Mouse (Mus musculus) heart, embryonic 16.5 days (tissue): Measurements from ENCODE around the gene Wipi1. TPM values are rescaled to one million over a fixed set of nuclear protein-coding genes. Genes with fewer than 3 reads are reported as not detected.

Experiments
- ATAC-seq: fragments of 200-750 bp; cut with Nextera tagmentation; replicated peaks from 2 replicates; pipeline ENCODE4 v1.8.0; 2017; ENCODE audit warnings: moderate number of reproducible peaks; ENCODE audit not compliant: insufficient read depth, low FRiP score; ENCODE audit errors: extremely low read depth
- H3K27ac ChIP-seq: fragments of 300-500 bp; sonication (generic); 2 replicates; pipeline ENCODE4 v1.5.1; 2014; ENCODE audit warnings: mild to moderate bottlenecking, low read length, control low read depth, moderate library complexity
- H3K27me3 ChIP-seq: fragments of 300-500 bp; sonication (generic); 2 replicates; pipeline ENCODE4 v1.6.1; 2014; ENCODE audit warnings: low read length, mixed read lengths; ENCODE audit not compliant: control insufficient read depth, insufficient read depth
- H3K36me3 ChIP-seq: fragments of 300-500 bp; sonication (generic); 2 replicates; pipeline ENCODE4 v1.6.1; 2014; ENCODE audit not compliant: control insufficient read depth, insufficient read depth
- H3K4me1 ChIP-seq: fragments of 300-500 bp; sonication (generic); 2 replicates; pipeline ENCODE4 v1.6.1; 2014; ENCODE audit warnings: low read length, mixed read lengths; ENCODE audit not compliant: control insufficient read depth, insufficient read depth
- H3K4me2 ChIP-seq: fragments of 300-500 bp; sonication (generic); 2 replicates; pipeline ENCODE4 v1.6.1; 2014; ENCODE audit warnings: low read depth, mild to moderate bottlenecking, control low read depth, low read length
- H3K4me3 ChIP-seq: fragments of 300-500 bp; sonication (generic); 2 replicates; pipeline ENCODE4 v1.5.1; 2014; ENCODE audit warnings: mild to moderate bottlenecking, control low read depth, low read length
- H3K9ac ChIP-seq: fragments of 300-500 bp; sonication (generic); 2 replicates; pipeline ENCODE4 v1.6.1; 2014; ENCODE audit warnings: low read length, control low read depth
- H3K9me3 ChIP-seq: fragments of 300-500 bp; sonication (generic); replicated peaks from 2 replicates; pipeline ENCODE4 v1.6.1; 2016; ENCODE audit warnings: low read length; ENCODE audit not compliant: control insufficient read depth
- WGBS: fragments of 180-500 bp; shearing (Covaris S2); extraction: QIAGEN DNeasy Blood & Tissue Kit; methylation state at CpG from one replicate; pipeline ENCODE4 v1.1.7; 2014; 5-methylcytosine and 5-hydroxymethylcytosine counted together
- polyA plus RNA-seq: library from polyadenylated mRNA; unstranded; fragments of >200 nt; fragmentation: Nextera tagmentation; extraction: Ambion mirVana; gene quantifications from 2 replicates; pipeline ENCODE4 v1.2.1, GENCODE M21; 2015

The Wipi1 gene
- polyA plus RNA-seq, 1 experiment from 2014 or later: 55.3 TPM

GRCm38 (mm10) chr11:109649975-109650701 lies 38.4 kb upstream of the Wipi1 start:
- Histone ChIP-seq H3K9ac (peak overlapping the region; percentile 98), H3K4me2 (peak overlapping the region; percentile 77), H3K27ac (peak overlapping the region; percentile 96), H3K27me3 (no peaks in the 10 kb centered on the region), H3K4me1 (peaks cover 45% of the 10 kb centered on the region), H3K9me3 (no peaks in the 10 kb centered on the region), H3K4me3 (peak overlapping the region; percentile 93), H3K36me3 (peaks cover 10% of the 10 kb centered on the region; the same call in 1 of the 2 replicates)
- 1% methylated on average over 31 of the region's 31 CpGs for WGBS
- ATAC-seq: peak; percentile 80

- H3K4me3 ChIP-seq: peak within 1 kb of the TSS; percentile 93
- no peaks in the 10 kb centered on the region for H3K9me3 ChIP-seq
- no peak for ATAC-seq
- H3K4me1 ChIP-seq: peaks cover 39% of the 10 kb centered on the region
- H3K36me3 ChIP-seq: peaks cover 3% of the 10 kb centered on the region; the same call in 1 of the 2 replicates
- peak within 1 kb of the TSS; percentile 98 for H3K9ac ChIP-seq
- 12% methylated on average over 8 of the region's 8 CpGs for WGBS
- H3K4me2 ChIP-seq: peak within 1 kb of the TSS; percentile 77
- no peaks in the 10 kb centered on the region for H3K27me3 ChIP-seq
- H3K27ac ChIP-seq: peak within 1 kb of the TSS; percentile 96
These were observed 37.4 kb upstream of the Wipi1 start, which contains the start of gene Prkar1a for GRCm38 (mm10) chr11:109649206-109649605. Prkar1a (plus strand) TSS chr11:109649405.

- H3K4me3 ChIP-seq: no peak overlapping the region
These were observed 36.7 kb upstream of the Wipi1 start for GRCm38 (mm10) chr11:109648510-109648909.

GRCm38 (mm10) chr11:109641498-109642222 lies 29.9 kb upstream of the Wipi1 start:
- 35% methylated on average over 5 of the region's 5 CpGs for WGBS
- Histone ChIP-seq H3K27me3 (no peaks in the 10 kb centered on the region), H3K4me2 (0 out of 2 replicates have a peak overlapping the region, but pooled peaks have one; percentile 8), H3K36me3 (no peaks in the 10 kb centered on the region), H3K27ac (peak overlapping the region; percentile 84), H3K4me1 (peaks cover 12% of the 10 kb centered on the region), H3K4me3 (no peak overlapping the region), H3K9ac (no peak overlapping the region), H3K9me3 (no peaks in the 10 kb centered on the region)
- ATAC-seq: peak; percentile 82

More at GRCm38 (mm10) chr11:109648510-109648909, 36.7 kb upstream of the Wipi1 start:
- 20% methylated on average over 7 of the region's 7 CpGs for WGBS
- Histone ChIP-seq H3K4me2 (peak overlapping the region; percentile 77; the same call in 1 of the 2 replicates), H3K4me1 (peaks cover 35% of the 10 kb centered on the region), H3K27ac (peak overlapping the region; percentile 96), H3K9ac (no peak overlapping the region), H3K9me3 (no peaks in the 10 kb centered on the region), H3K27me3 (no peaks in the 10 kb centered on the region), H3K36me3 (no peaks in the 10 kb centered on the region)
- ATAC-seq: no peak

- Histone ChIP-seq H3K9me3 (no peaks in the 10 kb centered on the region), H3K36me3 (no peaks in the 10 kb centered on the region), H3K4me3 (no peak overlapping the region), H3K27ac (no peak overlapping the region), H3K27me3 (no peaks in the 10 kb centered on the region), H3K4me1 (0 out of 2 replicates have a peak, but pooled peaks cover 3% of the 10 kb centered on the region), H3K4me2 (no peak overlapping the region), H3K9ac (no peak overlapping the region)
- no peak for ATAC-seq
- 55% methylated on average over 6 of the region's 6 CpGs for WGBS
These were observed 24.2 kb upstream of the Wipi1 start for GRCm38 (mm10) chr11:109635871-109636395.

- Histone ChIP-seq H3K4me3 (no peak overlapping the region), H3K4me1 (0 out of 2 replicates have a peak, but pooled peaks cover 3% of the 10 kb centered on the region), H3K9ac (no peak overlapping the region), H3K27me3 (no peaks in the 10 kb centered on the region), H3K27ac (no peak overlapping the region), H3K9me3 (no peaks in the 10 kb centered on the region), H3K4me2 (no peak overlapping the region), H3K36me3 (no peaks in the 10 kb centered on the region)
- no peak for ATAC-seq
- WGBS: 68% methylated on average over 9 of the region's 9 CpGs
These were observed 23.2 kb upstream of the Wipi1 start for GRCm38 (mm10) chr11:109634928-109635327.

GRCm38 (mm10) chr11:109629021-109629521 lies 17.3 kb upstream of the Wipi1 start:
- H3K4me1 ChIP-seq: peaks cover 19% of the 10 kb centered on the region
- no peaks in the 10 kb centered on the region; the same call in 1 of the 2 replicates for H3K9me3 ChIP-seq
- peak overlapping the region; percentile 49 for H3K9ac ChIP-seq
- peak overlapping the region; percentile 50; the same call in 1 of the 2 replicates for H3K4me2 ChIP-seq
- no peaks in the 10 kb centered on the region for H3K36me3 ChIP-seq
- WGBS: 14% methylated on average over 10 of the region's 10 CpGs
- no peaks in the 10 kb centered on the region for H3K27me3 ChIP-seq
- peak; percentile 89 for ATAC-seq
- peak overlapping the region; percentile 10; the same call in 1 of the 2 replicates for H3K4me3 ChIP-seq
- H3K27ac ChIP-seq: peak overlapping the region; percentile 91

GRCm38 (mm10) chr11:109628099-109628498 lies 16.3 kb upstream of the Wipi1 start:
- no peak for ATAC-seq
- Histone ChIP-seq H3K27me3 (no peaks in the 10 kb centered on the region), H3K4me1 (peaks cover 26% of the 10 kb centered on the region), H3K9me3 (no peaks in the 10 kb centered on the region; the same call in 1 of the 2 replicates), H3K36me3 (no peaks in the 10 kb centered on the region), H3K4me3 (no peak overlapping the region), H3K9ac (no peak overlapping the region), H3K4me2 (no peak overlapping the region), H3K27ac (peak overlapping the region; percentile 62)
- 68% methylated on average over 3 of the region's 3 CpGs for WGBS
